Mouse (Mus musculus): ENCODE results near the gene Eif3l.
A peak's percentile ranks its signal among the peaks of the same experiment; 100 is the strongest.

Gene Eif3l

GRCm38 (mm10) chr15:79092284-79092683, 17.3 kb downstream of the Eif3l start:
- no peak for DNase-seq (ENCODE audit: inconsistent age in 2 of 2, low spot score in 1 of 2)

- peak; percentile 49 to 83 for DNase-seq (ENCODE audit: inconsistent age in 2 of 2, low spot score in 1 of 2)
Measured at GRCm38 (mm10) chr15:79093083-79093839, 18.3 kb downstream of the Eif3l start.

- no peak for DNase-seq (ENCODE audit: inconsistent age in 2 of 2, low spot score in 1 of 2)
Measured at GRCm38 (mm10) chr15:79095483-79095882, 20.5 kb downstream of the Eif3l start.

- DNase-seq (ENCODE audit: inconsistent age in 2 of 2, low spot score in 1 of 2), result peak; percentile 56 to 78
Measured at GRCm38 (mm10) chr15:79096556-79096955, 21.6 kb downstream of the Eif3l start.

- DNase-seq (ENCODE audit: inconsistent age in 2 of 2, low spot score in 1 of 2), result peak in 1 of 2 experiments; percentile 55
Measured at GRCm38 (mm10) chr15:79097135-79097534, 22.2 kb downstream of the Eif3l start.

GRCm38 (mm10) chr15:79097611-79098025, 22.6 kb downstream of the Eif3l start:
- peak; percentile 78 to 88 for DNase-seq (ENCODE audit: inconsistent age in 2 of 2, low spot score in 1 of 2)

GRCm38 (mm10) chr15:79098220-79098619, 23.2 kb downstream of the Eif3l start:
- peak in 1 of 2 experiments; percentile 56 for DNase-seq (ENCODE audit: inconsistent age in 2 of 2, low spot score in 1 of 2)

- DNase-seq (ENCODE audit: inconsistent age in 2 of 2, low spot score in 1 of 2), result peak in 1 of 2 experiments; percentile 72
Measured at GRCm38 (mm10) chr15:79098868-79099267, 23.9 kb downstream of the Eif3l start.

GRCm38 (mm10) chr15:79099456-79099855, 24.5 kb downstream of the Eif3l start:
- DNase-seq (ENCODE audit: inconsistent age in 2 of 2, low spot score in 1 of 2), result peak in 1 of 2 experiments; percentile 61

GRCm38 (mm10) chr15:79100391-79100790, 25.4 kb downstream of the Eif3l start:
- no peak for DNase-seq (ENCODE audit: inconsistent age in 2 of 2, low spot score in 1 of 2)

GRCm38 (mm10) chr15:79101531-79101930, 26.6 kb downstream of the Eif3l start:
- DNase-seq (ENCODE audit: inconsistent age in 2 of 2, low spot score in 1 of 2), result no peak

GRCm38 (mm10) chr15:79103264-79103663, 28.3 kb downstream of the Eif3l start:
- DNase-seq (ENCODE audit: inconsistent age in 2 of 2, low spot score in 1 of 2), result no peak

- DNase-seq (ENCODE audit: inconsistent age in 2 of 2, low spot score in 1 of 2), result no peak
Measured at GRCm38 (mm10) chr15:79105804-79106203, 30.8 kb downstream of the Eif3l start.

- peak in 1 of 2 experiments; percentile 60 for DNase-seq (ENCODE audit: inconsistent age in 2 of 2, low spot score in 1 of 2)
Measured at GRCm38 (mm10) chr15:79107966-79108365, 33.0 kb downstream of the Eif3l start.

GRCm38 (mm10) chr15:79108421-79109320, 33.7 kb downstream of the Eif3l start, which contains the start of gene Micall1:
Micall1 (plus strand) TSS chr15:79108898.
- DNase-seq (ENCODE audit: inconsistent age in 2 of 2, low spot score in 1 of 2), result peak; percentile 91 to 94

- no peak for DNase-seq (ENCODE audit: inconsistent age in 2 of 2, low spot score in 1 of 2)
Measured at GRCm38 (mm10) chr15:79109321-79109934, 34.4 kb downstream of the Eif3l start.

GRCm38 (mm10) chr15:79110031-79110430, 35.1 kb downstream of the Eif3l start:
- no peak for DNase-seq (ENCODE audit: inconsistent age in 2 of 2, low spot score in 1 of 2)

- peak; percentile 17 to 57 for DNase-seq (ENCODE audit: inconsistent age in 2 of 2, low spot score in 1 of 2)
Measured at GRCm38 (mm10) chr15:79110528-79110927, 35.5 kb downstream of the Eif3l start.

- peak; percentile 58 to 83 for DNase-seq (ENCODE audit: inconsistent age in 2 of 2, low spot score in 1 of 2)
Measured at GRCm38 (mm10) chr15:79111774-79112173, 36.8 kb downstream of the Eif3l start.

- DNase-seq (ENCODE audit: inconsistent age in 2 of 2, low spot score in 1 of 2), result peak in 1 of 2 experiments; percentile 50
Measured at GRCm38 (mm10) chr15:79115276-79115675, 40.3 kb downstream of the Eif3l start.

- DNase-seq (ENCODE audit: inconsistent age in 2 of 2, low spot score in 1 of 2), result peak in 1 of 2 experiments; percentile 71
Measured at GRCm38 (mm10) chr15:79119491-79119890, 44.5 kb downstream of the Eif3l start.
